Mouse (Mus musculus) layer of hippocampus, adult 2 months (tissue): ENCODE data around the gene Brpf1. TPM values are rescaled to one million over a fixed set of nuclear protein-coding genes. Genes with fewer than 3 reads are reported as not detected.

ENCODE experiments used
- DNase-seq, 2 experiments: peaks; one replicate each; pipeline ENCODE4 v3.0.0; 2022; ENCODE audit warnings: low spot score in 2 of 2
- H3K27ac ChIP-seq: fragments of 200-600 bp; 2 replicates; pipeline ENCODE4 v1.8.1; 2022
- H3K4me3 ChIP-seq: fragments of 200-600 bp; 2 replicates; pipeline ENCODE4 v1.8.1; 2022; ENCODE audit warnings: mild to moderate bottlenecking
- CTCF ChIP-seq: fragments of 200-600 bp; conservative IDR thresholded peaks from 2 replicates; pipeline ENCODE4 v1.8.1; 2022; ENCODE audit warnings: antibody characterized with exemption, mild to moderate bottlenecking, moderate library complexity
- total RNA-seq, 2 experiments: library from RNA; stranded (reverse); gene quantifications; 2 replicates each; pipeline ENCODE4 v1.2.3; 2021

Brpf1 gene
- total RNA-seq, 2 experiments from 2014 or later, result 41.0 to 43.8 TPM

GRCm38 (mm10) chr6:113286316-113286715, 20.6 kb upstream of the Brpf1 start:
- TF ChIP-seq CTCF, result no peak
- no peak for DNase-seq
- Histone ChIP-seq H3K4me3 (no peak overlapping the region), H3K27ac (no peak overlapping the region)

GRCm38 (mm10) chr6:113287236-113287635, 19.7 kb upstream of the Brpf1 start:
- Histone ChIP-seq H3K27ac (no peak overlapping the region), H3K4me3 (no peak overlapping the region)
- no peak for TF ChIP-seq CTCF
- DNase-seq, result no peak

- no peak for TF ChIP-seq CTCF
- no peak for DNase-seq
- H3K4me3 ChIP-seq, result no peak overlapping the region
- no peak overlapping the region for H3K27ac ChIP-seq
Observed at GRCm38 (mm10) chr6:113289346-113289745, 17.6 kb upstream of the Brpf1 start.

GRCm38 (mm10) chr6:113290346-113290745, 16.6 kb upstream of the Brpf1 start:
- DNase-seq, result no peak
- Histone ChIP-seq H3K27ac (no peak overlapping the region), H3K4me3 (no peak overlapping the region)
- no peak for TF ChIP-seq CTCF

- no peak for TF ChIP-seq CTCF
- Histone ChIP-seq H3K27ac (no peak overlapping the region), H3K4me3 (no peak overlapping the region)
- DNase-seq, result no peak
Observed at GRCm38 (mm10) chr6:113292938-113293337, 14.0 kb upstream of the Brpf1 start.

- Histone ChIP-seq H3K4me3 (no peak overlapping the region), H3K27ac (no peak overlapping the region)
- no peak for TF ChIP-seq CTCF
- DNase-seq, result no peak
Observed at GRCm38 (mm10) chr6:113296046-113296445, 10.9 kb upstream of the Brpf1 start.

GRCm38 (mm10) chr6:113296639-113297038, 10.3 kb upstream of the Brpf1 start:
- Histone ChIP-seq H3K4me3 (no peak overlapping the region), H3K27ac (no peak overlapping the region)
- TF ChIP-seq CTCF, result no peak
- no peak for DNase-seq

- H3K27ac ChIP-seq, result no peak overlapping the region
- no peak for DNase-seq
- no peak overlapping the region for H3K4me3 ChIP-seq
- TF ChIP-seq CTCF, result no peak
Observed at GRCm38 (mm10) chr6:113301350-113301749, 5.6 kb upstream of the Brpf1 start.

GRCm38 (mm10) chr6:113302258-113302657, 4.7 kb upstream of the Brpf1 start:
- Histone ChIP-seq H3K4me3 (no peak overlapping the region), H3K27ac (no peak overlapping the region)
- no peak for DNase-seq
- TF ChIP-seq CTCF, result peak; percentile 82

- H3K27ac ChIP-seq, result peak overlapping the region; percentile 100
- peak overlapping the region; percentile 100 for H3K4me3 ChIP-seq
- TF ChIP-seq CTCF, result no peak
- DNase-seq, result peak; percentile 99 to 100
Observed at GRCm38 (mm10) chr6:113306322-113306985, 483 bp upstream of the Brpf1 start.

- no peak for TF ChIP-seq CTCF
- H3K27ac ChIP-seq, result peak overlapping the region; percentile 100
- H3K4me3 ChIP-seq, result peak overlapping the region; percentile 100
- peak in 1 of 2 experiments; percentile 46 for DNase-seq
Observed at GRCm38 (mm10) chr6:113307481-113308121, 664 bp downstream of the Brpf1 start.

GRCm38 (mm10) chr6:113308141-113308540, 1.2 kb downstream of the Brpf1 start:
- peak overlapping the region; percentile 100 for H3K4me3 ChIP-seq
- peak; percentile 62 for TF ChIP-seq CTCF
- H3K27ac ChIP-seq, result peak overlapping the region; percentile 100
- DNase-seq, result peak; percentile 49 to 58

GRCm38 (mm10) chr6:113315972-113316371, 9.0 kb downstream of the Brpf1 start:
- H3K27ac ChIP-seq, result 0 out of 2 replicates have a peak overlapping the region, but pooled peaks have one; percentile 1
- H3K4me3 ChIP-seq, result no peak overlapping the region
- DNase-seq, result no peak
- TF ChIP-seq CTCF, result no peak
